Mouse (Mus musculus): Measurements from ENCODE around the gene Cldn22. TPM values are rescaled to one million over a fixed set of nuclear protein-coding genes. Genes with fewer than 3 reads are reported as not detected.

The Cldn22 gene
- 0.07 TPM in 1 of 2 replicates, not detected in the other for polyA plus RNA-seq (2012; rRNA removed)

DNA sequence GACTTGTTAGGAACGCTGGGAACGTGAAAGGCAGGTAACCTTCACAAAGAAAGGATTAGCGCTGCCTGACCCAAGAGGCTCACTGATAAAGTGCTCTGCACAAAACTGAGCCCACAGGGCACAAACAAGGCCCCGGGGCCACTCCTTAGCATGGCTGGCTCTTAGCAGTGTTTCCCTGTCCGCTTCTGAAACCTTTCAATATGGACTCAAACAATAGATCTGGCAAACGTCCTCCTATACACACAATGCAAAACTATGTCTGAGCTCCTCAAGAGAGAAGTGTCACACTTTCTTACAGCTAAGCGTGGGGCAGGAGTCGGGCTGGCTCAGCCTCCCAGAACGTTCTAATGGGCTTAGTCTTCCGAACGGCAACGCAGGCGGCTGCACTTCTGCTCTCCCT lies at the start of gene Cldn22:
TSS of gene Cldn22 (plus strand) at position 301 of the 400 bp plus-strand sequence.

DNA sequence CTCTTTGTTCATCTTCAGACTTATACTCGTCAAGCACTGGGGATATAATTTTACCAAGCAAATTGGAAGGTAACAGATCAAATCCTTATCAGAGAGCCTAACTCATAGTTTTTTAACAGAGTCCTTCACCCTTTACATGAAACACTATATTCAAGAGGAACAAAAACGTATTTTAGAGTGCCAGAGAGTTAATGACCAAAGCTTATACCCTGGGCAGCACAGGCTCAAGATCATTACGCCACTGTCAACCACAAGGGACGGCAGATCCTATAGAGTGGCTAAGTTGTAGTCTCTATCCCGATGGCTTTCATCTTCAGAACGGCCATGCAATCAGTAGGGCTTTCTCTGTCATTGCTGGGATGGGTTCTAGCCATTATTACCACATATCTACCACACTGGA lies 2.4 kb upstream of the Cldn22 start, which contains the start of gene Cldn24:
TSS of gene Cldn24 (plus strand) at position 301 of the 400 bp plus-strand sequence.

Other genes with a start within 250 kb of the Cldn22 start
- gene Ing2, start 148.9 kb upstream of the Cldn22 start, polyA plus RNA-seq (2012; rRNA removed), result 22.8 and 36.0 TPM in 2 replicates
- gene Cdkn2aip, start 110.5 kb upstream of the Cldn22 start, polyA plus RNA-seq (2012; rRNA removed), result 20.1 and 24.4 TPM in 2 replicates
- gene Cldn24, start 2.3 kb upstream of the Cldn22 start, polyA plus RNA-seq (2012; rRNA removed), result not detected in 2 replicates
- gene Wwc2, start 166.4 kb downstream of the Cldn22 start, polyA plus RNA-seq (2012; rRNA removed), result 8.6 and 9.1 TPM in 2 replicates

Data from central nervous system, embryonic 11.5 days (tissue).